Mouse (Mus musculus) adrenal gland, adult 18-20 months (tissue): ENCODE measurements around the gene Hfe2. TPM values are rescaled to one million over a fixed set of nuclear protein-coding genes. Genes with fewer than 3 reads are reported as not detected.

Experiments used
- DNase-seq, 2 experiments: peaks; one replicate each; pipeline ENCODE4 v3.0.0; 2021 to 2022; ENCODE audit warnings: low spot score in 2 of 2
- total RNA-seq, 2 experiments: library from RNA; stranded (reverse); gene quantifications; 1 replicate in 1 of 2; 2 replicates in 1 of 2; pipeline ENCODE4 v1.2.3; 2021

The Hfe2 gene
- total RNA-seq, 2 experiments from 2014 or later, result 0.42 TPM; not detected in 1

GRCm38 (mm10) chr3:96571896-96572698, 47.1 kb downstream of the Hfe2 start:
- peak in 1 of 2 experiments; percentile 28 for DNase-seq

DNA sequence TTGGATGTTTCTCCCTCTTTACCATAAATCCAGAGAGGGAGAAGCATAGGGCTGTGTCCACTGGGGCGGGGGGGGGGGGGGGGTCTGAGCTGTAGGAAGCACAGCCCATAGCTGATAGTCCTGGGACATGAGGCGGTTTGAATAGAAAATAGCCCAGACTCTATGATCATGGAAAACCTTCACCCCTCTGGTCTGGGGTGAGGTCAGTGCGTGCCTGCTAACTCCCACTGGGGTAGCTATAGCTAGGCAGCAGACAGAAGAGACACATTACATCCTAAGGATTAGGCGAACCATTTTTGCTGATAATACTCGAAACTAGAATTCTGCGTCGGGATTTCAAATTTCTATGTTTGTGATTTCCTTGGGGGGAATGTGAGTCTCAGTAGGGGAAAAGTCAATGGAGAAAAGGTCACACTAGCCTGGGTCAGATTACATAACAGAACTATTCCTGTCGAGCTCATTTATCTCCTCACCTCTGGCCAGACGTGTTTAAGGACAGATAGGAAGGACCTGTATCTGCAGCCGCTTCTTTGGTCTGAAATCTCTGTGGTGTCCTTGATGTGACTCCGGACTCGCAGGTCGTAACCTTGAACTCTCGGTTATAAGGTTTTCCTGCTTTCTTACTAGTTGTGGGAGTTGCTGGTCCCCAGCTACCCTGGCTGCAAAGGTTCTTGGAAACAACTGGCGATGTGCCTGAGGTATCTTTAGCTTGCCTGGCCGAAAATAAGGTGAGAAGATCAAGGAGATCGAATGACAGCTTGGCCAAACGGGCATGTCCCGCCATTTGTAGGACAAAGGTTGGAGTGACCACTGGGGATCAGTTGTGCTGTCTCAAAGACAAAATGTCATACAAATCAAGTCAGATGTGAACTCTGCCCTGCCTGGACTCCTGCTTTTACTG, 48.9 kb downstream of the Hfe2 start:
- DNase-seq, result peak in 1 of 2 experiments; percentile 36

- DNase-seq, result peak in 1 of 2 experiments; percentile 50
Observed at GRCm38 (mm10) chr3:96575272-96575984, 50.5 kb downstream of the Hfe2 start.

- peak; percentile 62 to 69 for DNase-seq
Observed at GRCm38 (mm10) chr3:96576005-96576658, 51.2 kb downstream of the Hfe2 start.

DNA sequence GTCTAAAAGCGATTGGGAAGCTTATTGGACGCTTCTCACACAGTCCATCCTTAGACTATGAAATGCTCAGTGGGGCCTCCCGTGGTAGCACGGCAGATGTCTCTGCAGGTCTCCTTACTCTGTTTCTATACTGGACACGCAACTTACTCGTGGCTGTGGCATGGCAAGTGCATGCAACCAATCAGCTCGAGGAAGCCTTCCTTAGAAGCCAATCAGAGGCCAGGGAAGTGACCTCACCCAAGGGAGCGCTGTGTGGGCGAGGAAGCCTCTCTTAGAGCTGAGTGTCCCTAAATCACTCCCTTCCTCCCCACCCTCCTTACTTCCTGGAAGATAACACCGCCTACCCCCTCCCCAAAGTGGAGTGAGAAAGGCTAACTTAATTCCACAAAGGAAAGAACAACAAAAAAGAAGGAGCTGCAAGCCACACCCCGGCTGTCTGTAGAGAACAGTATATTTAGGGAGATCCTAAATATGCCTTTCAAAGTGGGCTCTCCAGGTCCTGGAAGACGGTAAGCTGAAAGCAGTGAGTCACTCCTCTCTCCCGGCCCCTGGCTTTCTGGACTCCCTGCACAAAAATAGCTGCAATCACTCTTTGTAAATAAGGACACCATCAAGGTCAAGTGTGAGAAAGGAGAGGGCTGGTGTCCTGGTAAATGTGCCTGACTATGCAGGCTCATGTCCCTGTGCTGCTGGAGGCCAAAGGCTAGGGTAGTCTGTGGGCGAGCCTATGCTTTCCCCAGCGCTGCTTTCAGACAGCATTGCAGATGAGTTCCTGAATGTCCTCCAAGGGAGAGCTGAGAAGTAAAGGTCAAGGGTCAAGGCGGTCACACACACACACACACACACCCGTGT, 51.9 kb downstream of the Hfe2 start, which contains the start of gene Gm16253:
Gene Gm16253, plus strand, starts transcription at position 295 of the 852 bp plus-strand sequence.
- peak; percentile 79 to 85 for DNase-seq

DNA sequence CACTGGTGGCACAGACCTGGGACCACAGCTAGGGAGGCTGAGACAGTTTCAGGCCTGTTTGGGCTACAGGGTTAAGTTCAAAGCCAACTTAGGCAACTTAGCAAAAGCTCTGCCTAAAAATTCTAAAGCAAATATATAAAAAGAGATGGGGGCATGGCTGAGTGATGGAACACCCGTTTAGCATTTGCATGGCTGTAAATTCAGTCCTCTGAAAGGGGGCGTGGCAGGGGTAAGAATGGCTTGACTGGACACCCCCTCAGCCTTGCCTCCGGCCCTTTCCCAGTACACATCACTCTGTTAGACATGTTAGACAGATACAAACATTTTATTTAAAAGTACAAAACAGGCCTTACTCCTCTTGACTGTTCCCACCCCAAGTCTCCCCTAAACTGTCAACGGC, 52.6 kb downstream of the Hfe2 start:
- DNase-seq, result peak in 1 of 2 experiments; percentile 20

Other genes with a start within 250 kb of the Hfe2 start
- 1 to 10 TPM; 2.0 to 3.3 TPM for gene Fcgr1, start 231.2 kb upstream of the Hfe2 start, total RNA-seq
- gene BC107364, start 72.9 kb upstream of the Hfe2 start, total RNA-seq, result not detected
- gene Txnip, start 32.8 kb downstream of the Hfe2 start, total RNA-seq, result 100 to 1,000 TPM; 539 to 784 TPM
- gene Gm16253, start 51.8 kb downstream of the Hfe2 start, total RNA-seq, result not detected
- gene Polr3gl, start 69.0 kb downstream of the Hfe2 start, total RNA-seq, result 10 to 100 TPM; 35.5 to 38.8 TPM
- under 1 TPM; 0.76 to 0.77 TPM for gene Ankrd34a, start 71.5 kb downstream of the Hfe2 start, total RNA-seq
- gene Lix1l, start 76.0 kb downstream of the Hfe2 start, total RNA-seq, result 10 to 100 TPM; 24.4 to 39.1 TPM
- gene Rbm8a, start 104.8 kb downstream of the Hfe2 start, total RNA-seq, result 10 to 100 TPM; 89.7 to 89.8 TPM
- 10 to 100 TPM; 41.3 to 45.6 TPM for gene Pex11b, start 110.2 kb downstream of the Hfe2 start, total RNA-seq
- under 1 TPM; 0.35 to 0.70 TPM for gene Gm42957, start 110.3 kb downstream of the Hfe2 start, total RNA-seq
- gene Itga10, start 120.4 kb downstream of the Hfe2 start, total RNA-seq, result 1 to 10 TPM; 1.4 to 3.0 TPM
- gene Ankrd35, start 145.0 kb downstream of the Hfe2 start, total RNA-seq, result 1 to 10 TPM; 1.3 to 6.6 TPM
- 10 to 100 TPM; 19.7 to 20.1 TPM for gene Pias3, start 171.2 kb downstream of the Hfe2 start, total RNA-seq
- gene Nudt17, start 183.4 kb downstream of the Hfe2 start, total RNA-seq, result 1 to 10 TPM; 1.5 TPM
- gene Polr3c, start 202.5 kb downstream of the Hfe2 start, total RNA-seq, result 10 to 100 TPM; 25.2 to 25.5 TPM
- 10 to 100 TPM; 37.5 to 39.0 TPM for gene Rnf115, start 202.5 kb downstream of the Hfe2 start, total RNA-seq